Mouse (Mus musculus): ENCODE measurements around the gene Otx2.

Otx2 gene

DNA sequence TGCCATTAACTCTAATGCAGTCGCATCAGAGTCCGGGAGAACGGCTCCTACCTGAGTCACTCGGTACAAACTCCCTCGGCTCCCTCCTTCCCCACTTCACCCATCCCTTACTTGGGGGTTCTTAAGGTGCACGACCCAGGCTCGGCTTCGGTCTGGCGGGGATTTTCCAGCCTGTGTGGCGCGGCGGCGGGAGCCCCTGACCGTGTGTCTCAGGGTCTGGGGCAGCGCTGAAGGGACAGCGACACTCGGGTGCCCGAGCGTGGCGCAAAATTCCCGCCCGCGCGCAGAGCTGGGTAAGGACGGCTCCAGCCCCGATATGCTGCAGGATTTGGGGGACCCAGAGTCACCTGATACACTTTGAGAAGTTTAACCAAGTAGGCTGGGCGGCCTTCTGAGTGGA, at the start of gene Otx2:
TSS of gene Otx2 (minus strand) at position 279 of the 400 bp plus-strand sequence.
- peak; percentile 44 for DNase-seq (ENCODE audit: low read depth, low spot score)

DNA sequence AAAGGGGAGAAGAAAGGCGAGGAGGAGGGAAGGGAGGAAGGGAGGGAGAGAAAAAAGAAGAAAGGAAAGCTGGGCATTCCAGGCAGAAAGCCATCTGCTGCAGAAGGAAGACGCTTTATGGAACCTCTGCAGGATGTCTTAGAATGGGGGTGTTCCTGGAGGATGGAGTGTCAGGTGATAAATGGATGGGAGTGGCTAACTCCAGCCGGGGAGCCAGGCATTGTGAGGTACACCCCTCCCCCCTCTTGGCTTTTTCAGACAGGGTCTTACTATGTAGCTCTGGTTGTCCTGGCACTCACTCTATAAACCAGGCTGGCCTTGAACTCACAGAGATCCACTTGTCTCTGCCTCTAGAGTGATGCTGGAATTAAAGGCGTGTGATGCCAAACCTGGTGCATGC, 49.1 kb upstream of the Otx2 start:
- DNase-seq (ENCODE audit: low read depth, low spot score), result peak; percentile 44

DNA sequence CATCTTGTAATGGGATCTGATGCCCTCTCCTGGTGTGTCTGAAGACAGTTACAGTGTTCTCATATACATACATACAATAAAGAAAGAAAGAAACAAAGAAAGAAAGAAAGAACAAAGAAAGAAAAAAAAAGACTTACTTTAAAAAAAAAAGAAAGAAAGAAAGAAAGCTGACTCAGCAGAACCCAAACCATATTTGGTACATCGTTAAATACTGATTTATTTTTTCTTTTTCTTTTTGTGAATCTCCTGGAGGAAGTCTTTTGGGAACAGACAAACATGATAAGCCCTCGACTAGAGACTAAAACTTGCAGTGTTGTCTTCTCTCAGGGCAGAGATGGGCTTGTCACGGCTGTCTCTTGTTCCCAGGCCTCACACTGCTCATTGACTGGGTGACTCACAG, 45.7 kb upstream of the Otx2 start:
- DNase-seq (ENCODE audit: low read depth, low spot score), result no peak

DNA sequence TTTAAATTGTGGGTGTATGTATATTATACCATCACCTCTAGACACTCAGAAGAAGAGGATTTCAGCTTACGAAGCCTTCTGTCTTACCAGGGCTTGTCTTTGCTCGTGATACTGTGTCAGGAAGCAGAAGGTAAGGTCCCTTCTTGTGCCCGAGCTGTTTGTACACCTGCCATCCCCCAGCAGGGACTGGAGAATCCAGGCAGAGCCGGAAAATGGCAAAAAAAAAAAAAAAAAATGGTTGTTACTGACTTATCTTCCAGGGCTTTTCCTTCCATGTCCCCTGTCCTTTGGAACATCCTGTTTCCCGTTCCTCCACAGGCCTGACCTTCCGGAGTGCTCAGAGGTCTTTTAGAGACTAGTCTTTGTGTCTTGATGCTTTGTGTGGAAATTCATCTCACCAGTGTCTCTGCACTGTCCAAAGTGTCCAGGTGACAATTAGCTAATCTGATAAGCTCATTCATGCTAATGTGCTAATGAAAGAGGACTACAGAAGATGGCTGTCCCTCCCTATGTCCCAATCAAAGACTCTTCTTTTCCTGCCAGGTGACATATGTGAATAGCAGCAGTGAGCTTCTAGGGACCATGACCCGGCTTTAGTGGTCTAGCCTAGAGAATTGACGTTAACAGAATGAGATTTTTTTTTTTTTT, 44.1 kb upstream of the Otx2 start:
- peak; percentile 33 for DNase-seq (ENCODE audit: low read depth, low spot score)

DNA sequence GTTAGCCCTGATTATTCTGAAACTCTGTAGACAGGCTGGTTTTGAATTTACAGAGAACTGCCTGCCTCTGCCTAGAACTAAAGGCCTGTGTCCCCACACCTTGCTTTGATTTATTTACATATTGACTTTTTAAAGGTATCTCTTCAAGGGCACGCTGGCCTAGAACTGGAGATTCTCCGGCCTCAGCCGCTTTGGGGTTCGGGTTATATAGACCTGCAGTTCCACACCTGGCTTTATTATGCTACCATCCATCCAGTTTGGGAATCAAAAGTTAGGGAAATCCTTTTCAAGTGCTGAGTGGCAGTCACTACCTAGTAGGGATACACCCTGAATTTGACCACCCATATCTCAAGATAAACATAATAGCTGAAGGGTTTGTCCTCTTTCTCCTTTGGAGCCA, 42.8 kb upstream of the Otx2 start:
- peak; percentile 60 for DNase-seq (ENCODE audit: low read depth, low spot score)

DNA sequence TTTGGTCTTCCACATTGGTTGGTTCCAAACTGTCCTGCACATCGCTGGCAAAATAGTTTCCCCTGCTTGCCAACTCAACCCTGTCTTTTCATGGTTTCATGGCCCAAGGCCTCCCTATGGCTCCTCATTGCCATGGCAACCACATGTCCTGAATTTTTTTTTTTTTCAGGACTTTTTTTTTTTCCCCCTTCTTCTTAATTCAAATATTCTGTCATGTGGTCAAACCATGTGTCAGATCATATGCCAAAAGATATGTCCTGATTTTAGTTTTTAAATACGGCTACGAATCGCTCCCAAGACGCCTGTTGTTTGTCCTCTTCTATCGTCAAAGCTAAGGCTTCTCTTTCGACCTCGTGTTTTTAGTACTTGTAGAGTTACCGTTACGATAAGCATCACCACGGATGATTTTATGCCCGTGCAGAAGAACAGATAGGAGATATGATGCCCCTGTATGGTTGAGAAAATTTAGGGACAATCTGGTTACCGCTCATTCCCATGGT, 37.3 kb upstream of the Otx2 start:
- DNase-seq (ENCODE audit: low read depth, low spot score), result no peak

DNA sequence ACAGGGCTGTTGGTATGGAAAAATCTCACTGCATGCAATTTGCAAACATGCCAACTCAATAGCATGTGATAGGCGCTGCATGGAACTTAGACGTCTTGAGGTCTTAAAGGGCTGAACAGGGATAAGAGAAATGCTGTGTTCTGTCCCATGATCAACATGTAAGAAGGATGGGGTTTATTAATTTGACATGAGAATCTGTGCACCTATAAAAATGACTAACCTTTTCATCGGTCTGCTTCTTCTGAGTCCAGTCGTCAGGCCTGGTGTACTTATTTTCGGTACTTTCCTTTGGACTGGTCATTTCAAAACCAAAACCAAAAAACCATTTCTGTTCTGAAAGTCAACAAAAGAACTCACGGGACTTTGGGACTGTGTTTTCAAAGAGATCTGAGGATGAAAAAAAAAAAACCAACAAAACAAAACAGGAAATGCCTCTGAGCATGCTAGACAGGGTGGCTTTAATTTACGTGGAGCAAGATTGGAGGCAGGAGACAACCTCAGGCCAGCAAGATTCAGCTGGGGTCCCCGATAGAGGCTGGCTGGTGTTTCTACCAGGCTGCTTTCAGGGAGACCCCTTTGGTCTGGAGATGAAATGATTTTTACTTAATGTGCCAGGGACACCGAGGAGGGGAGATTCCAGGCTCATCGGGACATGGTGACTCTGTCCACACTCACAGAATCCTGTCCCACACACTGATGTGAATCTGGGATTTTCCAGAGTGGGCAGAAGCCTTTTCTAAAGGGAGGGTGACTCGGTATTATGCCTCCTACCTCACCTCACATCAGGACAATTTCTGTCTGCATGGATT, 36.6 kb upstream of the Otx2 start:
- DNase-seq (ENCODE audit: low read depth, low spot score), result no peak

DNA sequence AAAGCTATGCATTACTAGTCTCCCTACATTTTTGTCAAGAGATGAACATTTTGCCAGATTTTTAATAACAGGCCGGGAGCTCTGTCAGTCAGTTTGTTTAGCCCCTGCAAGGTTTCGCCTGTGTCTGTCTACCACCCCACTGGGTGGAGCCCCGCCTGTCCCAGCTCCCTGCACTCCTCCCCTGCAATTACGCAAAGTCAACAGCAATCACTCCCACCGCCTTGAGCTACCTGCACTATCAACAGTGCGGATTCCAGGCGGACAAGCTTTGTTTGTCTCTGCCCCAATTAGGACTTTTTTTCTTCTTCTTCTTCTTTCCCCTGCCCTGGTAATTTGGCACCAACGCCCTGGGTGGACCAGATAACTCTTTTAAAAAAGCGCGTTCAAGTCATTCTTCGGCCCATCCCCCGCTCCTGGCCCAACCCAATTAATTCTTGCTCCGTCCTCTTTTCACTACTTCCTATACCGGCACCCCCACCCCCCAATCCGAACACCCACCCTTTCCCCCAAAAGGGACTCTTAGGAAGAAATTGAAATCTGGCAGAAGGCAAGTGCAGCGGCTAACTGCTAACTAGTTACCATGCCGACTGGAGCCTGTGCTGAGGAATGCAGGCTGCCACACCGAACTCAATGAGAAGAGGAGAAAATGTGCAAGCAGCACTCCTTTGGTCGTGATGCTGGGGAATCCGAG, 35.9 kb upstream of the Otx2 start:
- DNase-seq (ENCODE audit: low read depth, low spot score), result peak; percentile 93

DNA sequence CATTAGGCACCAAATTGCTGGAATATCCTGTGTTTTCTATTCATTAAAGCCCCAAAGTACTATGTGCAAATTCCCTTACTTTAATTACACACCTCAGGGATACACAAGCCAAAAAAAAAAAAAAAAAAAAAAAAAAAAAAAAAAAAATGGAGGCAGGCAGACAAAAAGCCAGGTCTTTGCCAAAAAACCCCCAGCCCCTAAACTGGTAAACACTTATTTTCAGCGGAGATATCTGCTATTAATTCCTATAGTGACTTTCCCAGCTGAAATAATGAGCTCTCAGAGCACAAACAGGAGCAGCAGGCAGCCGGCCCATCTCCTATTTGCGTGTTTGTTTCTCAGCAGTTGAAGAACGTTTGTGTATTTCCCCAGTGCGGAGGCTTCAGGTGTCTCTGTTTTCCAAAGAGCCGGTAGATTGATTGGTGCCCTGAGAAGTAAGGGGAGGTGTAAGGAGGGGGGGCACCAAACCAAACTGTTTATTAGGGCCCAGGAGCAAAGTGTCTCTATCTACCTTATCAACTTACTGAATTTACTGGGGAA, 34.3 kb upstream of the Otx2 start:
- DNase-seq (ENCODE audit: low read depth, low spot score), result no peak

DNA sequence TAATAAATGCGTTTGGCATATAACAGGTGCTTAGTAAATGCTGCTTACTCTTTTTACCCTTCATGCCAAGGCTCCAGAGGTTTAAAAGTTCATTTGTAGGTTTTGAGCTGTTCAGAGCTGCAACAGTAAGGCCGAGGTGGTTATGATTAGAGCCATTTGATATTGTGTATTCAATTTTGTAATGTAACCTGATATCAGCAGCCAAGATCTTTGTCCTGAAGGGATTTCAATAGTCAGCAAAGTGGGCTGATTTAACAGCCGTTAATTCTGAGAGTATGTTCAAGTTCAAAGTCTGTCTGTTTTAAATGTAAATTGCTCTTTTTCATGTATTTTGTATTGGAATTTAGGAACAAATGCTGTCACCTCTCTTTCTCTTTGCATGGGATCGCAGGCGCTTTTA, 33.8 kb upstream of the Otx2 start:
- no peak for DNase-seq (ENCODE audit: low read depth, low spot score)

DNA sequence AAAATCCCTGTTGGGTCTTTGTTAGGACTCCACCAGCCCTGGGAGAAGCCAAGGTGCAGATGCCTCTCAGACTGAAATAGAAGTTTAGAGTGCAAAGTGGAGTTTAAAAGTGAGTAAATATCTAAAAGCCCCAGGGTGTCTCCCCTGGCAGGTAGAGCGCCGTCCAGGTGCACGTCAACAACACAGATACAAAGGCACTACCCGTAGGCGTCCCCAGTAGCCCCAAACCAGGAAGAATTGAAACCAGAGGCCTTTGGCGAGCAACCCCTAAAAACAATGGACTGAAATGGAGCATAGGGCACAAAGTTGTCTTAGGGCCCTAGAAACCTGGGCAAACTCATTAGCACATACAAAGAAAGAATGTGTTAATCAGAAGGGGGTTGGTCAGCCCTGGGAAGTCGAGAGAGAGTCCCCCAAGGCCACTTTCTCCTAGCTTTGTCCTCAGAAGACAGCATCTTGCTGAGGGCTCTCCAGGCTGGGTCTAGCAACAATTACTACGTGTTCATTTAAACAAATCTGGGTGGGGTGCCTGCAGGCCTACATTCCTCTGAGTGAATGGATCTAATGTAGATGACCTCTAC, 27.3 kb upstream of the Otx2 start:
- peak; percentile 94 for DNase-seq (ENCODE audit: low read depth, low spot score)

DNA sequence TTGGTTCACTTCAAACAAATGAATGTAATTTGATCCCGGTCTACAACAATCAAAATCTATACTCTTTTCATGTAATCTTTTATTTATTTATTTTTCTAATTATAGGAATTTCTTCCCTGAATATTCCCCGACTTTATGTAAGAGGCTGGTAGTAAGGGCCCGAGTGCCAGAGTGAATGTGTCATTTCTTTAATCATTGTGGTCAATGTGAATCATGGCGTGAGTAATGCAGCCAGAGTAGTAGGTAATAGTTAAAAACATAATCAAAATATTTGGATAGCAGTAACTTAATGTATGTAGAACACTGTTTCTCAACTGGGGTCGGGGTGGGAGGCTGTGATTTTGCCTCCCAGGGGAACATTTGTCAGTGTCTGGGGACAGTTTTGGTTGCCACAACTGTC, 6.0 kb upstream of the Otx2 start:
- DNase-seq (ENCODE audit: low read depth, low spot score), result no peak

DNA sequence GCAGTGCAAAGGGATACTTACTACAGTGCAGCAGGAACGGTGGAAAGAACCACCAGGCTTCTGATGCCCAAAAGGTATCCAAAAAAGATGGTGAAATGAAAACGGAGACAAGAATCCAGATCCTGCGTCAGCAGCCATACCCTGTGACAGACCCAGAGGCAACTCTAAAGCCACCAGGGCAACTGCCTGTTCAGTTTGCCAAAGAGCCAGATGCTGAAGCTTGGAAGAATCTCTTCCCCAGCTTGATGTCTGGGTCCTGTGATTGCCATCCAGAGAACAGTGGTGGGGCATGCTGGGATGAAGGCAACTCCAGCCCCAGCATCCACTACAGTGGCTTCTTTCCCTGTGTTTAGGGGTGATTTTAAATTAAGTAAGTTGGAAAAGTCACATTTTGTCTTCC, 5.1 kb upstream of the Otx2 start:
- no peak for DNase-seq (ENCODE audit: low read depth, low spot score)

DNA sequence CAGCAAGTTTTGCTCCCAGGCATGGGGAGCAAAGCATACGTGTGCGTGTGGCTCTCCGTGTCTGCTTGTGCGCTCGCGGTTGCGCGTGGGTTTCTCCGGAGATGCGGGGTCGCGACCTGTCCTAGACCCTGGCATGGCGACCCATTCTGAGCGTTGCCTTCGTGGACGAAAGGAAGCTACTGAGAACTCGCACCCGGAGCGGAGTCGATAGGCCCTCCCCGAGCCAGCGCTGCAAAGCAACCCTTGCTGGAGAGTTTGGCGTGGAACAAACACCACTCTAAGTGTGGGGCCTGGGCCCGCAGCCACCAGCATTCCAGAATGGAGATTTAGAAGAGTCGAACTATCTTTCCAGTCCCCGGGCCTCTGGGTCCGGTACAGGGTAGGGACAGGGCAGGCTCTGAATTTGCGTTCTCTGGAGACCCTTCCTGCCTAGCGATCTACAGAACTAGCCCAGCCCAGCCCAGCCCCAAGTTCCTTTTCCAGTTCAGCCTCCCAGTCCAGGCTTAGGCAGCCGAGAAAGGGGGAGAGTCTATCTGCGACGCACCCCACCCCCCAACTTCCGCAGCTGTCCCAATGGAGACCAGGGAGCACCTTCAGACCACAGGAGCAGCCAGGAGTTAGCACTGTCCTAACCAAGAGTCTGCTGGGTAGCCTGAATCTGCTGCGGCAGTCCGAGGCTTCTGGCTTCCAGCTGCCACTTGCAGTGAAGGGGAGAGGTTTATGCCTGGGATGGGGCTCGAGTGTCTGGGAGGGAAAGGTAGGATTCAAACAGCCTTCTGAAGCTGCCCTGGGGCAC, 615 bp upstream of the Otx2 start:
- DNase-seq (ENCODE audit: low read depth, low spot score), result peak; percentile 53

DNA sequence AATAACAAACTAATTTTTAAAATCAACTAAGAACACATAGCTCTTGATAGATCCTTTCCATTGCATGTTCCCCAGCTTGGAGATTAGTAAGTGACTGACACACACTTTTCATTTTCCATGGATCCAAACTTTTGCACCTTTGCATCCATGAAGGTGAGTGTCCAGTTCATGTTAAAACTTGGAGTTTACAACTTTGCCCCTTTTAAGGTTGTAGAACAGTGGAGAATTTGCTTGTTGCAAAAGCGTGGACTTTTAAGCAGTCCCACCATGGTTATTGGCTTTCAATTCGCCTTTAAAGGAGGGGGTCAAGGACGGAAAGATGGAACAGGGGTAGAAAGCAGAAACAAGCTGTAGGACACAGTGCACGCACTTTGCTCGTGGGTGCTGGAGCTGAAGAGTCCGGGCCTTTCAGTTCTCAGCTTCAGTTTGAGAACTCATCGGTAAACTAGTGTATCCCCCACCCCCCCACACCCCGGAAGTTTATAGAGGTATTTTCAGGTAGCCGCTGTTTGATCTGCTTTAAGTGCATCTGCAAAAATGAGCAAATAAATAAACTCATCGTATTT, 925 bp downstream of the Otx2 start:
- no peak for DNase-seq (ENCODE audit: low read depth, low spot score)

DNA sequence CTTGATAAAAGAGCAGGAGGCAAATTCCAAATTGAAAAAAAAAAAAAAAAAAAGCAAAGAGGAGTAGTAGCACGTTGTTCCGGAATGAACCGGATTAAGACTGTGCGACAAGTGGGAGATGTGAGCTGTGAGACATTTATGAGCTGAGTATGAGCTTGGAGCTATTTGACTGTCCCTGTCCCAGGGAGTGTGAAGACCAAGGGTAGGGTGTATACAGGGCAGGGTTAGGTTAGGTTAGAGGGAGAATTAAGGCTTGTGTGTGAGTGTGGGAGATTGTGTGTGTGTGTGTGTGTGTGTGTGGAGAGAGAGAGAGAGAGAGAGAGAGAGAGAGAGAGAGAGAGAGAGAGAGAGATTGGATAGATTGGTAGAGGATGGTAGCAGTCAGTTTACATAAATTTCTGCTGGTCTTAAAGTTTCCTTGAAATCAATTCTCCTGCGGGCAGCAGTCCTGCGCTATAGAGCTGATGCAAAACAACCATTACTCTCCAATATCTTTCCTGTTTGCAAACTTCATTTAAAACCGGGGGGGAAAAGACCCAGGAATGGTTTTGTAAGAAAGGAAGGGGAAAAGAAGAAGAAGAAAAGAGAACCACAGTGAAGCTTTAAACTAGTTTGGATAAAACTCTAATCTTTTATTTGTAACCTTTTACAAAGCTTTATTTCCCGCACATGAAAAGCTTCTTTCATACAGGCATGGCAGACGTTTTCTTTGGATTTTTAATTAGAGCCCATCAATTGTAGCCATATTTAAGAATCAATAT, 2.0 kb downstream of the Otx2 start:
- no peak for DNase-seq (ENCODE audit: low read depth, low spot score)

DNA sequence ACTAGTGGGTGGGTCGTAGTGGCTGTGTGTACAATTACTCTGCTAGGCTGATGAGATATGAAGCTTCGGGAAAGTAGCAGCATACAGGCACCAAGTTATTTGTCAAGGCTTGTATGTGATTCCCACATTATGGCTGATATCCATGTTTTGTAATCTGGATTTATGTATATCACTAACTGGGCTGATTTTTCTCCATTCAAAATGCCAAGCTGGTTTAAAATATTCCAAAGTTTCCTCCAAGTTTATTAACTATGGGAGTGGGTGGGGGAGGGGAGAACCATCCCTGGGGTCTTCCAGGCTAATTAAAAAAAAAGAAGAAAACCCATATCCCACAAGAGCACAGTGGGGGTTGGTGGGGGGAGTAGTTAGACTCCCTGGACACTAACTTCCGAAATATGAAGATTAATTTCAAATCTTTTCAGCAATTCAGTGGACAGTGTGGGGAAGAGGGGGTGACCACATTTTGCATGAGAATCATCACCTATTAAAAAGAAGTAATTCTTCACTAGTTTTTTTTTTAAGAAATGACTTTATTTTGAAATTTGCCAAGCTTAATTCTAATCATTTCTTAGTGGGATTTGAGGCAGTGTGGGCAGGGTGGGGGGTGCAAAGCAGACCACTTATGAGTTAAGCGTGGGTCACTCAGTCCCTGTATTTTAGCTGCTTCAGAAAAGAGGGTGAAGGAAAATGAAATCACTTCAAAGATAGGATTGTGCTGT, 2.7 kb downstream of the Otx2 start:
- no peak for DNase-seq (ENCODE audit: low read depth, low spot score)

DNA sequence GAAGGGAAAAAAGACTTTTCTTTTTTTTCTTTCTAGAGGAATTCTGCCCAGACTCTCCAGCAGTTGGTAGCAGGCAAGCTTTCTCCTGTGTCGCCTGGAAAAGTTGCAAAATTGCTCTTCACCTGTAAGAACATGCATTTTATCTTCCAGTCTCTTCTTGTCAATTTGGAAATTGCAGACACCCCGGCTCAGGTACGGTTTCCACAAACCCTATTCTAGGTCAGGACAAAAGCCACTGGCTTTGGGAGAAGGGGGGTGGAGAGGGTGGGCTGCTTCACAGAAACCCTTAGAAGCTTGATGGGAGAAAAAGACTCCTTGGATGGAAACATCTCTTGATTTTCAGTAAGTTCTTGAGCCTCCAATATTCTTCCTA, 3.4 kb downstream of the Otx2 start:
- no peak for DNase-seq (ENCODE audit: low read depth, low spot score)

DNA sequence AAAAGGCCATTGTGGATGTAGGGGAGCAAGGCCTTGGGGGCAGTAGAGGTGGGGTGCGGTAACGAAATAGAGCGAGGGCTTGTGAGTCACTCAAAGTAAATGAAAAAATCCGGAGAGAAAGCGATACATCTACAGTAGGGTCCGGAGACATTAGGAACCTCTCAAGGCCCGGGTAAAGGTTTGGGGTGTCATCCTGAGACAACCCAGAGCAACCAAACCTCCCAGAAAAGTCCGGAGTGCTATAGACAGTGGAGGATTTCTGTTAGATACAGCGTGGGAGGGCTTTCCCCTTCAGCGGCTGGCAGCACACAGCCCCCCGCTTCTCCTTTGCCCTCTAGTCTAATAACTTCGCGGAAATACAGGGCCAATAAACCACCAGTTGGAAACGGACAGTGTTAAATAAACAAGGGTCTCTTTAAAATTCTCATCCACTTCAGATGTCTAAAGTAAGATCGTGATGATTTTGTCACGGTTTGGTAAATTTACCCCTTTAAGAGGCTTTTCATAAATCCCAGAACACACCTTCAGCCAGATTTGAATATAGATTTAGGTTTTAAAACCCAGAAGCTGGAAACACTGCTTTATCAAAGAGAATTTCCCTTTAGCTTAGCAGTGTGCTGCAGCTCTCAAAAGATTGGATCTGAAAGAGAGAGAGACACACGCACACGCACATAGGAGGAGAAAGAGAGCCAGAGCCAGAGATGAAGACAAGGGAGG, 3.9 kb downstream of the Otx2 start:
- DNase-seq (ENCODE audit: low read depth, low spot score), result no peak
